Mouse (Mus musculus) mouse embryonic stem cell (cell line): ENCODE data around the gene Homez.

ENCODE experiments used
- in situ Hi-C, 2 experiments: fragments of 300-500 bp; cut with MboI; formaldehyde crosslinking; loops; 1 replicate in 1 of 2; 3 replicates in 1 of 2; pipeline ENCODE4 v1.14.3; 2019 to 2020; ENCODE audit warnings: low sequenced_read_pairs in 2 of 2, low pct_unique_long_range_greater_than_20kb in 1 of 2, mixed read lengths in 1 of 2; ENCODE audit not compliant: unreplicated experiment in 1 of 2

Gene Homez

DNA sequence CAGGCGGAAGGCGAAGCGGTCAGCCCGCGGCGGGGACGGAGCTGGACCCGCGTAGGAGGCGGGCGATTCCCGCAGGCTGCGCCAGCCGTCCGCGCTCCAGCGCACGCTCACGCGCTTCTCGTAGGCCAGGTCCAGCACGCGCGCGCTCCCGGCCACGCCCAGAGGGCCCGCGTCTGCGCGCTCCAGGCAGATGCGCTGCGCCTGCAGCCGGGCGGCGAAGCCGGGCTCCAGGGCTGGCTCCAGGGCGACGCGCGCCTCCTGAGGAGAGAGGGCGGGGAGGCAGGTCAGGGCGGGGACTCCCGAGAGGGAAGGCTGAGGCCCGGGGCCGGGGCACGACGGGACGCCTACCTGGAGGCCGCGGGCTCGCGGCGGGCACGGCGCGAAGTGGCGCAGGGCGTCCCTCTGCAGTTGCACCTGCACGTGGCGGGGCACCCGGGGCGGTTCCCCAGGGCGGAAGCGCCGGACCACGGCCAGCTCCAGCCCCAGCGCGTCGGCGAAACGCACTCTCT lies 5.8 kb upstream of the Homez start:
- in situ Hi-C loops = no loop called here

- in situ Hi-C loops = no loop called here
Measured at GRCm38 (mm10) chr14:54875844-54876538, 5.2 kb upstream of the Homez start.

DNA sequence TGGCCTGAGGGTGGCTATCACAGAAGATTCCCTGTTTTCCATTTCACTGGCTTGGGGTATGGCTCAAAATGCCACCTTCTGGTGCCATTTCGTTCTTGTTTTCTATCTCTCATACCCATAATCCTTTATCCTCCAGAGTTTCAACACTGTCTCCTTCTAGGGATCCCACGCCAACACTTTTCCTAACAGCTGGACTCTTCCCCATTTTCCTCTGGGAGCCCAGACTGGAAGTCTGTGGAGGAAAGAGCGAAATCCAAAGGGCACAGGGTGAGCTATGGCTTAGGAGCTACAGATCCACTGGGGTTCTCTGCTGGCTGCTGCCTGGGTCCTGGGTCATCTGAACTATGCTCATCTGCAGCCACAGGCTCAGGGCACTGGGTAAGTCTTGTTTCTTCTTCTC lies 3.4 kb upstream of the Homez start:
- in situ Hi-C loops = no loop called here

- in situ Hi-C loops = no loop called here
Measured at GRCm38 (mm10) chr14:54868026-54868425, 2.7 kb downstream of the Homez start.

DNA sequence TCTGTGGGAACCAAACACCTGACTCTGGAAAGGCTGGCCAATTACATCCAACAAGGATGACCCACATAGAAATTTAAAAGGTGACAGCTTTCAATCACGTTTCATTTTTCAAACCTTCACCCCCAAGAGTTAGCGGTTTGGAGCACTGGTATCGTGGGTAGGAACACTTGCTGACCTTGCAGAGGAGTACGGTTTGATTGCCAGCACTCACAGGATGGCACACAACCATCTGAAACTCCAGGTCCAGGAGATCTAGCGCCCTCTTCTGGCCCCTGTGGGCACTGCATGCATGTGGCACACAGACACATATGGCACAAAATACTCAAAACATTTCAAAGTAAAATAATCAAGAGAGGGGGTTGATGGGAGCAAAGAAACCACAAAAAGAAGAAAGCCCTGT lies 3.8 kb downstream of the Homez start:
- in situ Hi-C loops = no loop called here

DNA sequence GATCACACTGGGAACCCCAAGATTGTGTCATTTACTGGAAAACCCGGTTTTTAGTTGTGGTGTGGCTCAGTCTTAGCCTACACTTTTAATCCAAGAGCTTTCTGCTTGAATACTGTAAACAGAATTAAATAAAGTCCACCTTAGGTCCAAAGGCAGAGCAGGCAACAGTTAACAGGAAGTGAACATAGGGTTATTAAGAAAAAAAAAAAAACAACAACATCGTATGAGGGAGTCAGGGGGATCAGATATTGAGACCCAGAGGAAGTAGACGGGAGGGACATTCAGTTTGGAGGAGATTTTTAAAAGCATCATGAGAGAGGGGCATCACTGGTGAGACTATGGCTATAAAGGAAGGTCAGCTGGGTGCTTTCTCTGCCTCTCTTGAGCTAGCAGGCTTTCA lies 4.5 kb downstream of the Homez start:
- in situ Hi-C loops = no loop called here

DNA sequence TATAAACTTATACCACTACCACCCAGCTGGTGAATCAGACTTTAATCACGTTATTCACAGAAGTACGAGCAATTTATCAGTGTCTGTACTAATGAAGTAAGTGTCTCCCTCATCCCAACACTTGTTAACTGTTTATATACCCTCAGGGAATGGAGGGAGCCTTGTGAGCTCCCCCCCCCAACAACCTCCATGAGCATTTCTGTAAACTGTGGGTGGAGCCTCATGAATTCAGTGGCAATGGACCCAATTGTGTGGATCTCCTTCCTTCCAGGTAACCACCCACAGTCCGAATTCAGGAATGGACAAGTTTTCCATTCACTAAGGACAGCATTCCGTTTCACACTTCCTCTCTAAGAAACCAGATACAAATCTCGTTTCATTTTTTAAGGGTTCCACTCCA lies 5.1 kb downstream of the Homez start:
- in situ Hi-C loops = no loop called here

DNA sequence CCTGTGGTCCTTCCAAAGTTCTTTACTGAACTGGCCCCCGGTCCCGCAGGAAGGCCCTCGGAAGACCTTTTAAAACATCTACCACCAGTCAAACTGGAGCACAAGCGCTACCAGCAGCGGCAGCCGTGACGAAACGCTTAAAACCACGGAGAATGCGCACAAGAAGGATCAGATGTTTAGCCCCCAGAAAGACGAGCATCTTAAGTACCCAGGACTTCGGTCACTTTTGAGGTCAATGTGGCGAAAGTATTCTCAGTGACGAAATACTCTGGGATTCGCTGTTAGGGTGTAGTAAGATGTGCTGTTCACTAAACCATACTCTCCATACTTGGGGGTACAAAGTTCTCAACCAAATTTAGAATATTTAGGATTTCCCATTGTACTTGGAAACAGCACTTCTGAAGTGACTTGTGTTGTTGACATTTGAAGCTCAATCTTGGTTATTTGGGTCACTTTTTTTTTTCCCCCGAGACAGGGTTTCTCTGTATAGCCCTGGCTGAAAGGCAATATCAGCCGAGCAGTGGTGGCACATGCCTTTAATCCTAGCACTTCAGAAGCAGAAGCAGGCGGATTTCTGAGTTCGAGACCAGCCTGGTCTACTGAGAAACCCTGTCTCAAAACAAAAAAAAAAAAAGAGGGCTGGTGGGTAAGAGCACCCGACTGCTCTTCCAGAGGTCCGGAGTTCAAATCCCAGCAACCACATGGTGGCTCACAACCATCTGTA lies 6.3 kb downstream of the Homez start:
- in situ Hi-C loops = no loop called here

GRCm38 (mm10) chr14:54863501-54864312 lies 7.1 kb downstream of the Homez start:
- in situ Hi-C loops = no loop called here

DNA sequence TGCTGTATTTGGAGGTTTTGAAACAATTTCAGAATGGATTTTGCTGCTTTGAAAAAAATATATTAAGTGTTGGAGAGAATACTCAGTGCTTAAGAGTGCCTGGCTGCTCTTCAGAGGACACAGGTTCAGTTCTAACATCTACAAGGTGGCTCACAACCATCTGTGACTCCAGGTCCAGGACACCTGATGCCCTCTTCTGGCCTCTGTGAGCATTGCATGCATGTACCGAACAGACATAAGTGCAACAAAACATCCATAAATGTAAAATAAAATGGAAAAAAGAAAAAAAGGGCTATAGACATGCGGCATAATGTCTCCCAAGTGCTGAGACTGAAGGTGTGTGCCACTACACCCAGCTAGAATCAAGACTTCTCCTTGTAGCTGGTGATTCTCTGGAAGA lies 10.2 kb downstream of the Homez start:
- in situ Hi-C loops = no loop called here

GRCm38 (mm10) chr14:54857891-54858290 lies 12.9 kb downstream of the Homez start:
- in situ Hi-C loops = no loop called here

DNA sequence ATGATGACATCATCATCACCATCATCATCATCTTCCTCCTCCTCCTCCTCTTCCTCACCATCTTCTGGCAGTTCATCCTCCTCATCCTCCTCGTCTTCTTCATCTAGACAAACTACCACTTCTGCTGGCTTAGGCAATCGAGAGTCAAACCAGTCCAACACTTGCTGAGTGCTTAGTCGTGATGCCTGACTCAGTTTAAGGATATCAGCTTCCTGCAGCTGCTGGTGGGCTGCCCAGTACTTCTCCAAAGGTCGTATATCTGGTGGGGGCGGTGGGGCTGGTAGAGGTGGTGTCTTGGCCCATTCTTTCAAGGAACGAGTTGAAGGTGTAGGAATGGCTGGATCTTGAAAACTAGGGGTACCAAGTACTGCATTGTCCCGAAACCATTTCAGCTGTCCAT lies 14.1 kb downstream of the Homez start:
- in situ Hi-C loops = no loop called here

DNA sequence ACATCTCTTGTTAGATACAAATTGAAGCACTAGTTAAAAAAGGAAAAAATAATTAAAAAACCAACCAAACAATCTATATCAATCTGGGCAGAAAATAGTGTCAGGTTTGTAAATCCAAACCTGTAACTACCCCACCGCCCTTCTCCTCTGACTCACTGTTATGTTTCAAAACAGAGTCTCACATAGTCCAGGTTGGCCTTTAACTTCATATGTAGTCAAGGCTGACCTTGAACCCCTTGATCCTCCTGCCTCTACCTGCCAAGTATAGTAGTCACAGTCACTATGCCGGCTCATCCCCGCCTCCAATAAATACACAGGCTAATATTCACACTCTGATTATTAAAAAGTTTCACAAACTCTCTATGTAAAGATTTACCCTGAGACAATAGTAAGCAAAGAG lies 15.0 kb downstream of the Homez start:
- in situ Hi-C loops = no loop called here

DNA sequence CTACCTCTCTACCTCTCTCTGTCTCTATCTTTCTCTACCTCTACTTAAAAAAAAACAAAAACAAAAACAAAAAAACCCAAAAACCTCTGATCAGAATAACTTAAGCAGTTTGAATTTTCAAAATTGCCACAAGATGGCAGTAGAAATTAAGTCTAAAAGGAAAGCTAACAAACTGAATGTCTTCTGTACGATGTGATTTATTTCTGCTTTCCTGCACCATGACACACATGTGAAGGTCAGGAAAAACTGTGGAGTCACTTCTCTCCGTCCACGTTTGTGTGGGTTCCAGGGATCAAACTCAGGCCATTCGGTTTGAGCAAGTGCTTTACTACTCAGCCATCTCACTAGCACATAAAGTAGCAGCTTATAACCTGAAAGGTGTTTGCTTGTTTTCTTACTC lies 27.3 kb downstream of the Homez start:
- in situ Hi-C loops = no loop called here

DNA sequence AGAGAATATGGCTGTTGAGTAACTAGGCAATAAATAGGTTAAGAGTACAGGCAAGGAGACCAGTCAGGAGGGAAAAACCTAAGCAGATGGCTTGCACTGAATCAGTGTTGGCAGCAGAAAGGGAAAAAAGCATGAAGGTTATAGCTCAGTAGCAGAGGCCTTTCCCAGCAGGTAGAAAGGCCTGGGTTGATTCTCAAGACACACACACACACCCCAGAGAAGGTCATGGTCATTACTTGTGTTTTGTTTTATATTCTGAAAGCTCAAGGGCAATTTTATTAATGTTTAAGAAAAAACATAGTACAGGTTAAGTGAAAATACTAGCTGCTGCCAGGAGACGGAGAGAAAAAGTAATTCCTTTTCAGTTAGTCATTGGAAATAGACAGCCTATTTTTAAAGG lies 47.0 kb downstream of the Homez start:
- in situ Hi-C loops = loop anchor here (5.0 to 25.0 kb wide), 2 partner anchors 36 to 111 kb away; partner anchors contain the start of gene Cebpe (in 1 of the 2)

GRCm38 (mm10) chr14:54822301-54822700 lies 48.5 kb downstream of the Homez start:
- in situ Hi-C loops = loop anchor here (5.0 to 25.0 kb wide), 2 partner anchors 35 to 110 kb away; partner anchors contain the start of gene Cebpe (in 1 of the 2)

DNA sequence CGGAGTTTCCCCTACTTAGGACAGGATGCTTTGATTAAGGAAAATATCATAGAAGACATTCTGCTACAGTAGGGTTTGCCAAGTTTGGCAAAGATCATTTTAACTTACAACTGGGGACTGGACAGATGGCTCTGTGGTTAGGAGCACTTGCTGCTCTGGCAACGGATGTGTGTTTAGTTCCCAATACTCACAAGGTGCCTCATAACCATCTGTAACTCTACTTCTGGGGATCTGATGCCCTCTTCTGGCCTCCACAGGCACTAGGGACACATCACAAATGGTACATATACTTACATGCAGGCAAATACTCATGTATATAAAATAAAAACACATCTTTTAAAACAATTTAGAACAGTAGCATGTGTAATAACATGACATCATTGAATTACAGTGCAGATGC lies 53.0 kb downstream of the Homez start:
- in situ Hi-C loops = loop anchor here in 1 of 2 experiments (25.0 kb wide), 1 partner anchor 105 kb away; the partner anchor contains the start of gene Cebpe

GRCm38 (mm10) chr14:54815737-54816136 lies 55.0 kb downstream of the Homez start:
- in situ Hi-C loops = loop anchor here in 1 of 2 experiments (25.0 kb wide), 1 partner anchor 103 kb away; the partner anchor contains the start of gene Cebpe

- in situ Hi-C loops = loop anchor here in 1 of 2 experiments (25.0 kb wide), 1 partner anchor 102 kb away; the partner anchor contains the start of gene Cebpe
Measured at GRCm38 (mm10) chr14:54813991-54814390, 56.8 kb downstream of the Homez start, which contains the start of gene Rnf212b. TSS of gene Rnf212b (plus strand) at chr14:54814141.
